Mouse (Mus musculus) erythroblast, embryonic 14.5 days (primary cell): ENCODE measurements around the gene Bptf.

Source experiments
- GATA1 ChIP-seq: IDR thresholded peaks from 2 replicates; pipeline ENCODE4 v1.6.1; 2012; ENCODE audit warnings: low read length, inconsistent platforms, mixed read lengths
- TAL1 ChIP-seq: IDR thresholded peaks from 3 replicates; pipeline ENCODE4 v1.6.1; 2012; ENCODE audit warnings: low read length, inconsistent platforms, mixed read lengths

DNA sequence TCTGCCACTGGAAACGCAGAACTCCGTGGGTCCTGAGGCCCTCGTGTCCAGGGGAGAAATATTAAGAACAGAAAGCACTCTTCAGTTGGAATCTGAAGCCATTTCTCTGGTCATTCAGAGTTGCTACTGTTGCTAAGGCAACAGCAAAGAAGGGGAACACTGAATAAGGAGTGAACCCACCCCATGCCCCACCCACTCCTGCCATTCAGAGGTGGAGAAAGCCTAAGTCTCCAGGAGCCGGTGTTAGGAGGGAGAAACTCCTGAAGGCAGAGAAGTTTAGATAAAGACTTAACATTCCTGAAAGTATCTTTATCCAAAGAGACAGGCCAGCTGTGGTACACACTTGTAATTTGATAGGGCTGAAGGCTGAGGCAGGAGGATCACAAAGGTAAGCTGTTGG lies 112.6 kb downstream of the Bptf start:
- TF ChIP-seq TAL1: no peak
- TF ChIP-seq GATA1: no peak
